In genomic region chr1:120602876-120603655, GRCm38 (mm10) we compare ENCODE assay signal across 10 mouse cellular contexts. TPM values are rescaled to one million over a fixed set of nuclear protein-coding genes. Genes with fewer than 3 reads are reported as not detected.
DNase-seq lines count a peak whose midpoint lies in the region; ATAC-seq and TF ChIP-seq lines count a peak whose summit lies in the region.
"Had no signal": no experiment of that assay in that cellular context is flagged by ENCODE, and none has a peak within 500 bp of the region (broad histone marks: within the 10 kb centered on the region; RNA-seq: fewer than 3 reads in every experiment).

No protein-coding gene starts in this region.

- no peak overlapping the region for H3K27ac ChIP-seq in lung, embryonic 15.5 days
- no peak overlapping the region for H3K27ac ChIP-seq in stomach, embryonic 15.5 days

- H3K9ac ChIP-seq in lung, embryonic 15.5 days, result peak overlapping the region; percentile 34; the same call in 1 of the 2 replicates
- no peak overlapping the region for H3K9ac ChIP-seq in stomach, embryonic 15.5 days

- TF ChIP-seq CTCF in brain, embryonic 14.5 days (IDR thresholded peaks at IDR 0.05; ENCODE audit: borderline replicate concordance, extremely low read depth, insufficient read depth, insufficient read length), result no peak

- TF ChIP-seq POLR2A in brain, embryonic 14.5 days (IDR thresholded peaks at IDR 0.05; ENCODE audit: borderline replicate concordance, extremely low read depth, insufficient read depth, insufficient read length, poor library complexity, severe bottlenecking), result no peak

- peaks cover 98% of the 10 kb centered on the region for H3K27me3 ChIP-seq in lung, embryonic 15.5 days
- peaks cover 93% of the 10 kb centered on the region for H3K27me3 ChIP-seq in stomach, embryonic 15.5 days (replicated peaks)

- intact Hi-C loops in left cerebral cortex, postnatal 10 days (cut with DNase I), result no loop called here

- peaks cover 22% of the 10 kb centered on the region for H3K4me1 ChIP-seq in lung, embryonic 15.5 days
- peaks cover 16% of the 10 kb centered on the region for H3K4me1 ChIP-seq in stomach, embryonic 15.5 days

- ATAC-seq in lung, embryonic 15.5 days (ENCODE audit: borderline replicate concordance, extremely low read depth, low FRiP score, low TSS enrichment), result no peak
- peak; percentile 21; the same call in 1 of the 2 replicates for ATAC-seq in granulocyte monocyte progenitor cell, adult 5-6 weeks (replicated peaks; ENCODE audit: poor library complexity, severe bottlenecking)
- no peak for ATAC-seq in stomach, embryonic 15.5 days (ENCODE audit: insufficient read depth, low FRiP score, low read depth)

- no peak for DNase-seq in lung, adult 18-20 months
- peak; percentile 53 for DNase-seq in brain, embryonic 14.5 days (ENCODE audit: low read depth)
- peak; percentile 7 for DNase-seq in liver
- no peak for DNase-seq in left cerebral cortex, postnatal 10 days (ENCODE audit: extremely low spot score in 1 of 2, low spot score in 2 of 2)
- DNase-seq in spleen, postnatal 10 days (ENCODE audit: low spot score in 2 of 2), result no peak

- WGBS in lung, embryonic 15.5 days, result under 1% methylated on average over 83 of the region's 83 CpGs
- WGBS in stomach, embryonic 15.5 days, result under 1% methylated on average over 59 of the region's 83 CpGs

- peak overlapping the region; percentile 46 for H3K4me3 ChIP-seq in lung, embryonic 15.5 days
- peak overlapping the region; percentile 42 for H3K4me3 ChIP-seq in stomach, embryonic 15.5 days (replicated peaks)

- peak overlapping the region; percentile 87 for H3K4me2 ChIP-seq in lung, embryonic 15.5 days
- peak overlapping the region; percentile 85 for H3K4me2 ChIP-seq in stomach, embryonic 15.5 days

- no peaks in the 10 kb centered on the region for H3K36me3 ChIP-seq in lung, embryonic 15.5 days
- H3K36me3 ChIP-seq in stomach, embryonic 15.5 days, result no peaks in the 10 kb centered on the region

- H3K9me3 ChIP-seq in lung, embryonic 15.5 days, result no peaks in the 10 kb centered on the region
- H3K9me3 ChIP-seq in stomach, embryonic 15.5 days, result no peaks in the 10 kb centered on the region

RNA-seq across cellular contexts. Expression of gene En1, which starts 0.8 kb away (rescaled TPM):
- not detected in 2 replicates for polyA plus RNA-seq in lung, embryonic 15.5 days (2015; fragmentation: Nextera tagmentation; extraction: Ambion mirVana)
- 7.4 and 17.2 TPM in 2 replicates for polyA plus RNA-seq in brain, embryonic 14.5 days (2012; rRNA removed)
- not detected in 2 replicates for total RNA-seq in granulocyte monocyte progenitor cell, adult 5-6 weeks (2014; fragmentation: Nextera tagmentation)
- not detected in 2 replicates for total RNA-seq in granulocyte monocyte progenitor cell, adult 5-6 weeks (2017)
- 0.05 TPM in 1 of 2 replicates, not detected in the other for polyA plus RNA-seq in stomach, embryonic 15.5 days (2015; fragmentation: Nextera tagmentation; extraction: Ambion mirVana)
- total RNA-seq in left cerebral cortex, postnatal 10 days (2021), result not detected
- total RNA-seq: common myeloid progenitor, adult 5-6 weeks; neutrophil, adult 5-6 weeks had no signal

Comparison
In these comparisons a context has a peak if more than half of its experiments do, and no peak if none do; other contexts are left out.
1. DNase-seq: peak in brain, embryonic 14.5 days (single experiment) and liver (single experiment); none in lung, adult 18-20 months (0 of 2), left cerebral cortex, postnatal 10 days (0 of 2) and spleen, postnatal 10 days (0 of 2).